Mouse (Mus musculus) stomach, postnatal 0 days (tissue): ENCODE measurements at regions not wholly inside any gene's neighbourhood (a gene's known extent, or its start where the extent isn't known, plus 50 kb on each side); places are given as distances from the start of the nearest gene placed in this dataset.

ENCODE experiments used
- ATAC-seq: fragments of 200-750 bp; cut with Nextera tagmentation; 2 replicates; pipeline ENCODE4 v1.8.0; 2017; ENCODE audit not compliant: low FRiP score, low TSS enrichment
- DNase-seq: peaks from one replicate; pipeline ENCODE4 v3.0.0-alpha.2; 2016; ENCODE audit warnings: low spot score
- H3K27ac ChIP-seq: fragments of 300-500 bp; sonication (generic); replicated peaks from 2 replicates; pipeline ENCODE4 v1.5.1; 2014; ENCODE audit warnings: mild to moderate bottlenecking, control low read depth
- H3K27me3 ChIP-seq: fragments of 300-500 bp; sonication (generic); 2 replicates; pipeline ENCODE4 v1.6.1; 2014; ENCODE audit warnings: low read length; ENCODE audit not compliant: control insufficient read depth, insufficient read depth
- H3K36me3 ChIP-seq: fragments of 300-500 bp; sonication (generic); 2 replicates; pipeline ENCODE4 v1.6.1; 2014; ENCODE audit warnings: low read length, mixed read lengths; ENCODE audit not compliant: control insufficient read depth, insufficient read depth
- H3K4me1 ChIP-seq: fragments of 300-500 bp; sonication (generic); replicated peaks from 2 replicates; pipeline ENCODE4 v1.6.1; 2014; ENCODE audit warnings: antibody characterized with exemption; ENCODE audit not compliant: control insufficient read depth, insufficient read depth
- H3K4me2 ChIP-seq: fragments of 300-500 bp; sonication (generic); replicated peaks from 2 replicates; pipeline ENCODE4 v1.6.1; 2014; ENCODE audit warnings: low read depth, mild to moderate bottlenecking, control low read depth, moderate library complexity
- H3K4me3 ChIP-seq: fragments of 300-500 bp; sonication (generic); 2 replicates; pipeline ENCODE4 v1.5.1; 2014; ENCODE audit warnings: low read depth, low read length, control low read depth
- H3K9ac ChIP-seq: fragments of 300-500 bp; sonication (generic); 2 replicates; pipeline ENCODE4 v1.6.1; 2014; ENCODE audit warnings: mild to moderate bottlenecking, low read length, control low read depth, mixed read lengths
- H3K9me3 ChIP-seq: fragments of 300-500 bp; sonication (generic); 2 replicates; pipeline ENCODE4 v1.6.1; 2016; ENCODE audit warnings: low read length; ENCODE audit not compliant: control insufficient read depth
- CTCF ChIP-seq: IDR thresholded peaks from 2 replicates; pipeline ENCODE4 v1.5.1; 2016; ENCODE audit warnings: antibody characterized with exemption, low read depth, mild to moderate bottlenecking, moderate library complexity
- EP300 ChIP-seq: optimal IDR thresholded peaks from 2 replicates; pipeline ENCODE3; 2016; ENCODE audit warnings: antibody characterized with exemption
- WGBS: fragments of 180-500 bp; shearing (Covaris S2); extraction: QIAGEN DNeasy Blood & Tissue Kit; methylation state at CpG from one replicate; pipeline ENCODE4 v1.1.7; 2014; 5-methylcytosine and 5-hydroxymethylcytosine counted together

DNA sequence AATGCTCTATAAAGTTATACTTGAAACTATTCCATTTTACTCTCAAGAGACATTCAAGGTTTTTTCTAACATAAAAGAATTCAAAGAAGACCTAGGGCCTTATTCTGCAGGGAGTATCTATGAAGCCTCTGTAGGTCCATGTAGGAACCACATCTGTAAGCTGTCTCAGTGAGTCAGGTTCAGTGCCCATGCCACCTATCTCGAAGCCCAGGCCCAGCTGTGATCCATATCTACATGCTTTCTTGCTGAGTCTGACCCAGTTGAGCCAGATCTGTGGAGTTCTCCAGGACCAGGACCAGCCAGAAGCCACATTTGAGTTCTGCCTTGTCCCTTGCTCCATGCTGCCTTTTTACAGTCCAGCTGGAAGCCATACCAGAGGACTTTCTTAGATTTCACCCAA is 142.2 kb upstream of the Bmp4 start:
- DNase-seq (no peak), ATAC-seq (no peak)
- H3K9me3 ChIP-seq: no peaks in the 10 kb centered on the region
- no peaks in the 10 kb centered on the region for H3K27me3 ChIP-seq
- WGBS: 75% methylated on average over 1 of the region's 1 CpGs
- no peaks in the 10 kb centered on the region for H3K4me1 ChIP-seq
- no peaks in the 10 kb centered on the region for H3K36me3 ChIP-seq
- TF ChIP-seq EP300 (no peak), CTCF (no peak)
- no peak overlapping the region for H3K27ac ChIP-seq
- H3K4me3 ChIP-seq: no peak overlapping the region
- no peak overlapping the region for H3K4me2 ChIP-seq
- H3K9ac ChIP-seq: no peak overlapping the region

DNA sequence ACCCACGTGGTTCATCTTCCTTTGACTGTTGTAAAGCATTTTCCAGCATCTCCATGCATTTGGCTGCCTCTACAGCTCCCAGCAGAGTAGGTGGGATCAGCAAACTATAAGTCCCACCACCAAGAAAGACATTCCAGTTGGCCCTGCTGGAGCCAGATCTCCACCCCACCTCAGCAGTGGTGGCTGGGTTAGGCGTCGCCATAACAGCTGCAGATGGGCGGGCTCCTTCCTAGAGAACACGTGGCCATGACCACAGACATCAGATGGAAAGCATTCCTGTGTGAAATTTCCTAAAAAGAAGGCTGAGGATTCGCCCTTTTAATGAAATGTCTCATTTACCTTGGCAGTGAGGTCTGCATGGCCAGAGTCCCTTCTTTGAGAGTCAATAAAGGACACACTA is 140.0 kb upstream of the Bmp4 start:
- H3K4me1 ChIP-seq: no peaks in the 10 kb centered on the region
- H3K9ac ChIP-seq: no peak overlapping the region
- ATAC-seq (no peak), DNase-seq (no peak)
- H3K9me3 ChIP-seq: no peaks in the 10 kb centered on the region
- H3K4me2 ChIP-seq: no peak overlapping the region
- H3K27me3 ChIP-seq: no peaks in the 10 kb centered on the region
- no peak overlapping the region for H3K27ac ChIP-seq
- WGBS: 83% methylated on average over 6 of the region's 6 CpGs
- no peaks in the 10 kb centered on the region for H3K36me3 ChIP-seq
- no peak overlapping the region for H3K4me3 ChIP-seq
- TF ChIP-seq EP300: no peak
- TF ChIP-seq CTCF: no peak

DNA sequence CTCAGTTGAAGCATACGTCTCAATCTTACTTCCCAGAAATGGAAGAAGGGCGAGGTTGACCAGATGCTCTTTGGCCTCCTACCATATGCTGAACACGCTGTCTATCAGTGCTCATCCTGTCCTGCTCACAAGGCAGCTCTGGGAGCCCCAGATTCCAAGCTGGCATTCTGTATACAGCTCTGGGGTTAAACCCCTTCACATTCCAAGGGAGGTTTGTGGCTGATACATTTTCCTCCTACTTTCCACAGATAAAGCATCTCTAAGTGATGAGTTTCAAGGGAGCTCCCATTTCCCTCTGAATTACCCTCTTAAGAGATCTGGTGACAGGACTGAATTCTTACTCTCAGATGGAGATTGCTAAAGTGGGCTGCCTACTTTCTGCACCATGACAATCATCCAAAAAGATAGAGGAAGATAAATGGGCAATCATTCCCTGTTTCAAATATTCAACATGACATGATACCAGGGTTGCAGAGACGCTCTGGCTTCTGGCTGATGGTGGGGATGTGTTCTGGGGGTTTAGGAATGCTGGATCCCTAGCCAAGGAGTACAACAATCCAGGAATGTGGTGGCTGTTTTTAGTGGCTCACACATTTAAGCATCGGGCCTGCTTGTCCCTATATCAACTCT is 138.7 kb upstream of the Bmp4 start:
- no peaks in the 10 kb centered on the region for H3K27me3 ChIP-seq
- no peaks in the 10 kb centered on the region for H3K9me3 ChIP-seq
- H3K9ac ChIP-seq: no peak overlapping the region
- no peaks in the 10 kb centered on the region for H3K4me1 ChIP-seq
- DNase-seq (no peak), ATAC-seq (no peak)
- no peak overlapping the region for H3K4me2 ChIP-seq
- H3K27ac ChIP-seq: no peak overlapping the region
- no peak for TF ChIP-seq CTCF
- no peak for TF ChIP-seq EP300
- no peak overlapping the region for H3K4me3 ChIP-seq
- H3K36me3 ChIP-seq: no peaks in the 10 kb centered on the region
- WGBS: 72% methylated on average over 5 of the region's 5 CpGs

DNA sequence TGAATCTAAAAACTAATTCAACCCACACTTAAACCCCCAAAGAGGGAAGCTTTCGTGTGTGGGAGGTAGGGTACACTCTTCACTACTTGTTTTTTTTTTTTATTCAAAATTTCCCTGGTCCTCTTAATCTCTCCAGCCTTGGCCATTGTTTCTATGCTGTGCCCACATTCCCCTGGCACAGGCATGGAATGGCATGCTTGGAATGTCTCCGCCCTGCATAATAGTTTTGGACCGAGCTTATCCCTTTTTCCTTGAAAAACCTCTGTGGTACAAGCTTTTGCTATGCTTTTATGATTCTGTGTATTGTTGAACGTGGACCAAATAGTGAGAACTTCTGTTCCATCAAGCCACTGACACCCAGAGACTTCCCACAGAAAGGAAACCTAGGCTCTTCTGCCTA is 126.8 kb upstream of the Bmp4 start:
- Histone ChIP-seq H3K27me3 (no peaks in the 10 kb centered on the region), H3K36me3 (no peaks in the 10 kb centered on the region), H3K4me3 (no peak overlapping the region), H3K9ac (no peak overlapping the region), H3K4me2 (no peak overlapping the region), H3K9me3 (no peaks in the 10 kb centered on the region), H3K4me1 (no peaks in the 10 kb centered on the region), H3K27ac (no peak overlapping the region)
- no peak for TF ChIP-seq CTCF
- no peak for TF ChIP-seq EP300
- 62% methylated on average over 4 of the region's 4 CpGs for WGBS
- DNase-seq (no peak), ATAC-seq (no peak)

DNA sequence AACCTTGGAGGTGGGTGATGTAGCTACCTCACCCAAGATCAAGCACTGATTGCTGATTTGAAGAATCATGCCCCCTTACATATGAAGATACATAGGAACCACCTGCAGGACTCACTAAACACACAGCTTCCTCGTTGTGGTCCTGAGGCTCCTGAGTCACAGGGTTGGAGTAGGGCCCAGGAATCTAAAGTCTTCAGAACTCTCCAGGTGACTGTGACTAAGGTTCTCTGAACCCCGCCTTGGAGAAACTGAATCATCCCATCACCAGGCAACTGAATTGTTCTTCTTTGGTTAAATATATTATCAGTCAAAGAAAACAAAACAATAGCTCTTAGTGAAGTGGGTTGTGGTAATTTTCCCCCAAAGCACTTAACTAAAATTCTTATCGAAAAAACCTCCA is 125.8 kb upstream of the Bmp4 start:
- Histone ChIP-seq H3K4me3 (no peak overlapping the region), H3K36me3 (no peaks in the 10 kb centered on the region), H3K9me3 (no peaks in the 10 kb centered on the region), H3K4me1 (no peaks in the 10 kb centered on the region), H3K27ac (no peak overlapping the region), H3K9ac (no peak overlapping the region), H3K4me2 (no peak overlapping the region), H3K27me3 (no peaks in the 10 kb centered on the region)
- 66% methylated on average over 3 of the region's 3 CpGs for WGBS
- ATAC-seq (no peak), DNase-seq (no peak)
- TF ChIP-seq EP300 (no peak), CTCF (no peak)

DNA sequence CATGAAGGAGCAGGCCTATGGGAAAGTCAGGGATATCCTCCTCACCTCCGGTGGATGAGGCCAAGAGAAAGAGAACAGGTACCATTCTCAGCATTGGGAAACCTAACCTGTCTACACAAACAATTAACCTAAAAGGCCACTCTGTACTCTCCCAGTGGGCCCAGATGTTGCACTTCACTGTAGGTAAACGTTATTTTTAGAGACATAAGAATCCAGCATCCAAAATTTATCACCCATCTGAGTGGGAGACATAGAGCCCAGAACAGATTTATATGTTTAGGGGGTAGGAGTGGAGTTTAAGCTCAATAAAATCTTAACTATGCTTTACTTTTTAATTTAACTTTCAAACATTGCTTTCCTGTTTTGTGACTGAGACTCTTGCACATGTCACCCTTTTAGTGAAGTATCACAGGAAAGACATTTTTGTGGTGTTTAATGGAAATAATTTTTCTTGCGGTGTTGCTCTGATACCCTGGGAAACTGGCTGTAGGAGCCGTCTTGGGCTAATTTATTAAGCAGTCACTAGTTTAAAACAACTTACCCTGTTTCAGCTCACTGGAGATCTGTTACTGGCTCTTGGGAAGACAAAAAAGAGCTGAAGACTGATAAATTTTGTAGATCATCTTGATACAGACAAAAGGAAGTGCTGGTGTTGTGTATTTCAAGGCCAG is 123.9 kb upstream of the Bmp4 start:
- Histone ChIP-seq H3K4me1 (no peaks in the 10 kb centered on the region), H3K9me3 (no peaks in the 10 kb centered on the region), H3K4me3 (no peak overlapping the region), H3K9ac (no peak overlapping the region), H3K36me3 (no peaks in the 10 kb centered on the region), H3K4me2 (no peak overlapping the region), H3K27me3 (no peaks in the 10 kb centered on the region), H3K27ac (no peak overlapping the region)
- no peak for TF ChIP-seq CTCF
- TF ChIP-seq EP300: no peak
- ATAC-seq: no peak
- 61% methylated on average over 4 of the region's 4 CpGs for WGBS
- no peak for DNase-seq
